Comparison of ENCODE assay signal across 8 mouse cellular contexts in genomic region chr15:97784561-97785161, GRCm38 (mm10). TPM values are rescaled to one million over a fixed set of nuclear protein-coding genes. Genes with fewer than 3 reads are reported as not detected.
DNase-seq lines count a peak whose midpoint lies in the region; ATAC-seq and TF ChIP-seq lines count a peak whose summit lies in the region.

No protein-coding gene starts in this region.

- peaks cover 10% of the 10 kb centered on the region; the same call in 1 of the 2 replicates for H3K4me1 ChIP-seq in spleen, adult 2 months (ENCODE audit: control insufficient read depth, insufficient read depth, insufficient read length)
- peaks cover 18% of the 10 kb centered on the region for H3K4me1 ChIP-seq in hindbrain, embryonic 12.5 days
- H3K4me1 ChIP-seq in lung, postnatal 0 days (ENCODE audit: insufficient read depth, low read depth, low read length): peaks cover 30% of the 10 kb centered on the region; the same call in 1 of the 2 replicates

- peak overlapping the region; percentile 75 for H3K27ac ChIP-seq in spleen, adult 2 months (ENCODE audit: insufficient read depth, low read length)
- peak overlapping the region; percentile 46; the same call in 1 of the 2 replicates for H3K27ac ChIP-seq in hindbrain, embryonic 12.5 days
- peak overlapping the region; percentile 85 for H3K27ac ChIP-seq in lung, postnatal 0 days (ENCODE audit: low read length)

- DNase-seq in cerebellum, adult 11 months: no peak
- no peak for DNase-seq in spleen, adult 2 months (ENCODE audit: low read depth in 1 of 2, low spot score in 2 of 2)
- no peak for DNase-seq in spleen, postnatal 36 days (ENCODE audit: low spot score in 2 of 2)
- peak; percentile 38 for DNase-seq in lung, postnatal 0 days (ENCODE audit: low spot score)
- DNase-seq in T-cell, adult 2 months (ENCODE audit: low spot score): no peak
- no peak for DNase-seq in urinary bladder, adult 18-20 months (ENCODE audit: low spot score in 2 of 2)

- H3K4me2 ChIP-seq in hindbrain, embryonic 12.5 days (replicated peaks): peak overlapping the region; percentile 89
- H3K4me2 ChIP-seq in lung, postnatal 0 days (replicated peaks; ENCODE audit: low read depth, low read length): peak overlapping the region; percentile 94

- no peaks in the 10 kb centered on the region for H3K36me3 ChIP-seq in spleen, adult 2 months (ENCODE audit: control insufficient read depth, insufficient read depth, low read length)
- no peaks in the 10 kb centered on the region for H3K36me3 ChIP-seq in hindbrain, embryonic 12.5 days
- no peaks in the 10 kb centered on the region for H3K36me3 ChIP-seq in lung, postnatal 0 days (ENCODE audit: insufficient read depth, low read length)

- no peak for TF ChIP-seq CTCF in spleen, adult 2 months (IDR thresholded peaks at IDR 0.05; ENCODE audit: extremely low read depth, insufficient read depth, insufficient read length, insufficient replicate concordance)
- no peak for TF ChIP-seq CTCF in lung, postnatal 0 days (IDR thresholded peaks at IDR 0.05)

- H3K9me3 ChIP-seq in hindbrain, embryonic 12.5 days (replicated peaks): no peaks in the 10 kb centered on the region
- no peaks in the 10 kb centered on the region for H3K9me3 ChIP-seq in lung, postnatal 0 days (ENCODE audit: low read length)

- TF ChIP-seq POLR2A in spleen, adult 2 months (IDR thresholded peaks at IDR 0.05; ENCODE audit: low read depth, low read length): no peak

- WGBS in spleen, adult 2 months: 4% methylated on average over 45 of the region's 45 CpGs
- 6% methylated on average over 45 of the region's 45 CpGs for WGBS in hindbrain, embryonic 12.5 days
- WGBS in lung, postnatal 0 days: 5% methylated on average over 42 of the region's 45 CpGs

- peak overlapping the region; percentile 82 for H3K9ac ChIP-seq in hindbrain, embryonic 12.5 days
- H3K9ac ChIP-seq in lung, postnatal 0 days (replicated peaks; ENCODE audit: low read depth): peak overlapping the region; percentile 78

- H3K4me3 ChIP-seq in spleen, adult 2 months (ENCODE audit: extremely low read depth, insufficient read depth, insufficient read length): peak overlapping the region; percentile 82
- peak overlapping the region; percentile 78 for H3K4me3 ChIP-seq in hindbrain, embryonic 12.5 days
- peak overlapping the region; percentile 77 for H3K4me3 ChIP-seq in lung, postnatal 0 days (ENCODE audit: low read depth, low read length)

- H3K27me3 ChIP-seq in spleen, adult 2 months (ENCODE audit: control insufficient read depth, insufficient read depth, low read length): no peaks in the 10 kb centered on the region
- peaks cover 23% of the 10 kb centered on the region for H3K27me3 ChIP-seq in hindbrain, embryonic 12.5 days
- no peaks in the 10 kb centered on the region for H3K27me3 ChIP-seq in lung, postnatal 0 days (replicated peaks; ENCODE audit: insufficient read depth, low read length)

- TF ChIP-seq EP300 in lung, postnatal 0 days (IDR thresholded peaks at IDR 0.05): no peak

- peak; percentile 39 for ATAC-seq in cerebellum, adult (ENCODE audit: insufficient number of reproducible peaks, low FRiP score, low TSS enrichment)
- ATAC-seq in hindbrain, embryonic 12.5 days (ENCODE audit: low FRiP score): peak; percentile 62
- ATAC-seq in lung, postnatal 0 days: peak; percentile 61

RNA-seq across cellular contexts. Expression of gene Slc48a1, which starts 6.3 kb away (rescaled TPM):
- 94.0 and 117 TPM in 2 replicates for polyA plus RNA-seq in spleen, adult 2 months (2012; rRNA removed)
- polyA plus RNA-seq in hindbrain, embryonic 12.5 days (2016; fragmentation: Nextera tagmentation; extraction: Ambion mirVana): 41.6 and 43.3 TPM in 2 replicates
- 69.5 and 75.7 TPM in 2 replicates for polyA plus RNA-seq in lung, postnatal 0 days (2015; fragmentation: Nextera tagmentation; extraction: Ambion mirVana)

RNA-seq across cellular contexts. Expression of gene Rapgef3, which starts 16.9 kb away (rescaled TPM):
- 28.8 and 33.6 TPM in 2 replicates for polyA plus RNA-seq in spleen, adult 2 months (2012; rRNA removed)
- polyA plus RNA-seq in hindbrain, embryonic 12.5 days (2016; fragmentation: Nextera tagmentation; extraction: Ambion mirVana): 9.1 and 10.7 TPM in 2 replicates
- 18.7 and 25.5 TPM in 2 replicates for polyA plus RNA-seq in lung, postnatal 0 days (2015; fragmentation: Nextera tagmentation; extraction: Ambion mirVana)

RNA-seq across cellular contexts. Expression of gene Endou, which starts 53.5 kb away (rescaled TPM):
- 3.0 and 4.1 TPM in 2 replicates for polyA plus RNA-seq in spleen, adult 2 months (2012; rRNA removed)
- polyA plus RNA-seq in hindbrain, embryonic 12.5 days (2016; fragmentation: Nextera tagmentation; extraction: Ambion mirVana): 0.25 TPM in 2 replicates
- polyA plus RNA-seq in lung, postnatal 0 days (2015; fragmentation: Nextera tagmentation; extraction: Ambion mirVana): 2.1 and 2.9 TPM in 2 replicates

RNA-seq across cellular contexts. Expression of gene Hdac7, which starts 59.6 kb away (rescaled TPM):
- polyA plus RNA-seq in spleen, adult 2 months (2012; rRNA removed): 104 and 137 TPM in 2 replicates
- polyA plus RNA-seq in hindbrain, embryonic 12.5 days (2016; fragmentation: Nextera tagmentation; extraction: Ambion mirVana): 26.7 and 29.1 TPM in 2 replicates
- 43.2 and 52.1 TPM in 2 replicates for polyA plus RNA-seq in lung, postnatal 0 days (2015; fragmentation: Nextera tagmentation; extraction: Ambion mirVana)
